Mouse (Mus musculus): ENCODE measurements around the gene Rpl24.

The Rpl24 gene

GRCm38 (mm10) chr16:55971735-55972615 lies 5.9 kb downstream of the Rpl24 start:
- no peak for DNase-seq (ENCODE audit: low read depth, low spot score)

GRCm38 (mm10) chr16:55972626-55973201 lies 6.6 kb downstream of the Rpl24 start:
- DNase-seq (ENCODE audit: low read depth, low spot score), result no peak

- peak; percentile 98 for DNase-seq (ENCODE audit: low read depth, low spot score)
Observed at GRCm38 (mm10) chr16:55973431-55974255, 7.6 kb downstream of the Rpl24 start, which contains the start of gene Zbtb11. Gene Zbtb11 (plus strand): TSS chr16:55973883.

- DNase-seq (ENCODE audit: low read depth, low spot score), result no peak
Observed at GRCm38 (mm10) chr16:55974256-55974902, 8.3 kb downstream of the Rpl24 start.

- DNase-seq (ENCODE audit: low read depth, low spot score), result no peak
Observed at GRCm38 (mm10) chr16:55974903-55975285, 8.8 kb downstream of the Rpl24 start.

GRCm38 (mm10) chr16:55986001-55986400 lies 19.9 kb downstream of the Rpl24 start:
- DNase-seq (ENCODE audit: low read depth, low spot score), result no peak

- no peak for DNase-seq (ENCODE audit: low read depth, low spot score)
Observed at GRCm38 (mm10) chr16:55990311-55990710, 24.2 kb downstream of the Rpl24 start.

GRCm38 (mm10) chr16:55994235-55994634 lies 28.2 kb downstream of the Rpl24 start:
- no peak for DNase-seq (ENCODE audit: low read depth, low spot score)

- DNase-seq (ENCODE audit: low read depth, low spot score), result peak; percentile 17
Observed at GRCm38 (mm10) chr16:56006798-56007197, 40.7 kb downstream of the Rpl24 start.

GRCm38 (mm10) chr16:56008862-56009261 lies 42.8 kb downstream of the Rpl24 start:
- DNase-seq (ENCODE audit: low read depth, low spot score), result no peak

GRCm38 (mm10) chr16:56012789-56013743 lies 47.0 kb downstream of the Rpl24 start:
- no peak for DNase-seq (ENCODE audit: low read depth, low spot score)

GRCm38 (mm10) chr16:56014076-56014475 lies 48.0 kb downstream of the Rpl24 start:
- no peak for DNase-seq (ENCODE audit: low read depth, low spot score)

GRCm38 (mm10) chr16:56019660-56020059 lies 53.6 kb downstream of the Rpl24 start:
- DNase-seq (ENCODE audit: low read depth, low spot score), result no peak

Data from telencephalon, adult 2 months (tissue).